Mouse (Mus musculus) bone marrow, adult 2 months (tissue): ENCODE measurements at regions not wholly inside any gene's neighbourhood (a gene's known extent, or its start where the extent isn't known, plus 50 kb on each side); places are given as distances from the start of the nearest gene placed in this dataset.

ENCODE experiments used
- CTCF ChIP-seq: fragments of 200-500 bp; IDR thresholded peaks from 2 replicates; pipeline ENCODE4 v1.5.1; 2011; ENCODE audit warnings: low read length, control low read depth; ENCODE audit not compliant: control insufficient read depth, insufficient read depth
- POLR2A ChIP-seq: fragments of 200-500 bp; IDR thresholded peaks from 2 replicates; pipeline ENCODE4 v1.6.1; 2011; ENCODE audit warnings: low read depth, mild to moderate bottlenecking, control low read depth, low read length, borderline replicate concordance; ENCODE audit not compliant: control insufficient read depth

GRCm38 (mm10) chr16:78229013-78229412, 72.3 kb upstream of the Cxadr start:
- no peak for TF ChIP-seq CTCF
- TF ChIP-seq POLR2A: no peak
